Mouse (Mus musculus) lung, postnatal 0 days (tissue): ENCODE measurements at regions not wholly inside any gene's neighbourhood (a gene's known extent, or its start where the extent isn't known, plus 50 kb on each side); places are given as distances from the start of the nearest gene placed in this dataset.

Experiments
- CTCF ChIP-seq: IDR thresholded peaks from 2 replicates; pipeline ENCODE4 v1.5.1; 2016; ENCODE audit warnings: antibody characterized with exemption, mild to moderate bottlenecking
- EP300 ChIP-seq: IDR thresholded peaks from 2 replicates; pipeline ENCODE4 v1.6.1; 2016; ENCODE audit warnings: antibody characterized with exemption, mild to moderate bottlenecking, control low read depth

DNA sequence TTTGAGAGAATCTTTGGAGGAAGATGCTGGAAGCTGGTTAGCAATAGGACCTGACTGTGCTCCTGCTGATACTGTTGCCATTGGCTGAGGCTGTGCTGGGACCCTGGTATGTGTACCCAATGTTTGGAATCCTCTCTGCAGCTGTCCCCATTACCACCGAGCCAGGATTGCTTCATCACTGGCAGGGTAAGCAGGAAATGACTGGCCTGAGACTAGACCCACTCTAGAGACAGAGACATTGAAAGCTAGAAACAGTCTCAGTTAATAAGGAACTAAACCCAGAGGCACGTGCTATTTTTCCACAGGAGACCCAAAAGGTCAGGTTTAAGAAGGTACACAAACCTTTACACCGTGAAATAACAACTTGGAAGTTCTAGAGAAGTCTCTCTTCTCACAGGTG is 70.3 kb upstream of the Epc2 start:
- no peak for TF ChIP-seq CTCF
- no peak for TF ChIP-seq EP300
